Mouse (Mus musculus) ES-Bruce4 (cell line): ENCODE results near the gene Adssl1. TPM values are rescaled to one million over a fixed set of nuclear protein-coding genes. Genes with fewer than 3 reads are reported as not detected.

ENCODE experiments used
- H3K27ac ChIP-seq: 2 replicates; pipeline ENCODE4 v1.5.1; 2012; ENCODE audit warnings: low read length, inconsistent platforms; ENCODE audit not compliant: insufficient read depth
- H3K27me3 ChIP-seq: 2 replicates; pipeline ENCODE4 v1.6.1; 2012; ENCODE audit warnings: mild to moderate bottlenecking, low read length, inconsistent platforms; ENCODE audit not compliant: control insufficient read depth, poor library complexity, insufficient read depth, severe bottlenecking
- H3K36me3 ChIP-seq: 2 replicates; pipeline ENCODE4 v1.6.1; 2012; ENCODE audit warnings: inconsistent platforms, mild to moderate bottlenecking, low read length, moderate library complexity; ENCODE audit not compliant: control insufficient read depth, poor library complexity, insufficient read depth, severe bottlenecking
- H3K4me1 ChIP-seq: one replicate; pipeline ENCODE4 v1.8.1; 2011; ENCODE audit warnings: low read length; ENCODE audit not compliant: control insufficient read depth, insufficient read depth
- H3K4me3 ChIP-seq: 2 replicates; pipeline ENCODE4 v1.5.1; 2011; ENCODE audit warnings: low read depth, mild to moderate bottlenecking, low read length
- H3K9ac ChIP-seq: 2 replicates; pipeline ENCODE4 v1.6.1; 2012; ENCODE audit warnings: low read depth, mild to moderate bottlenecking, inconsistent platforms; ENCODE audit not compliant: poor library complexity, severe bottlenecking
- H3K9me3 ChIP-seq: replicated peaks from 2 replicates; pipeline ENCODE4 v1.6.1; 2012; ENCODE audit warnings: mild to moderate bottlenecking, low read length, inconsistent platforms; ENCODE audit not compliant: control insufficient read depth, poor library complexity, insufficient read depth, severe bottlenecking
- CTCF ChIP-seq: IDR thresholded peaks from one replicate; pipeline ENCODE4 v1.8.1; 2011; ENCODE audit warnings: low read depth, low read length
- EP300 ChIP-seq: IDR thresholded peaks from 2 replicates; pipeline ENCODE4 v1.6.1; 2011; ENCODE audit warnings: low read depth, low read length; ENCODE audit not compliant: insufficient read depth
- POLR2A ChIP-seq: IDR thresholded peaks from one replicate; pipeline ENCODE4 v1.8.1; 2011; ENCODE audit warnings: low read length; ENCODE audit not compliant: insufficient read depth
- polyA plus RNA-seq: library from polyadenylated mRNA; stranded (reverse); fragments of >200 nt; gene quantifications from 2 replicates; pipeline ENCODE4 v1.2.4, GENCODE M21; 2011; ENCODE audit warnings: low read depth; ENCODE audit not compliant: missing spikeins, insufficient read depth, insufficient read length

Gene Adssl1
- polyA plus RNA-seq, 1 experiment = 6.6 TPM

GRCm38 (mm10) chr12:112605766-112606165 is 14.1 kb upstream of the Adssl1 start:
- H3K9me3 ChIP-seq = no peaks in the 10 kb centered on the region
- no peak overlapping the region for H3K4me3 ChIP-seq
- TF ChIP-seq CTCF (peak; percentile 91), EP300 (no peak), POLR2A (no peak)
- H3K27ac ChIP-seq = no peak overlapping the region
- no peaks in the 10 kb centered on the region for H3K36me3 ChIP-seq
- no peak overlapping the region for H3K9ac ChIP-seq
- no peaks in the 10 kb centered on the region for H3K27me3 ChIP-seq
- no peaks in the 10 kb centered on the region for H3K4me1 ChIP-seq

- TF ChIP-seq POLR2A (no peak), EP300 (no peak), CTCF (no peak)
Observed at GRCm38 (mm10) chr12:112606998-112607397, 12.8 kb upstream of the Adssl1 start.

GRCm38 (mm10) chr12:112609031-112609430 is 10.8 kb upstream of the Adssl1 start:
- Histone ChIP-seq H3K36me3 (no peaks in the 10 kb centered on the region), H3K4me3 (no peak overlapping the region), H3K9ac (no peak overlapping the region), H3K27me3 (no peaks in the 10 kb centered on the region), H3K27ac (no peak overlapping the region), H3K9me3 (no peaks in the 10 kb centered on the region), H3K4me1 (no peaks in the 10 kb centered on the region)
- TF ChIP-seq POLR2A (no peak), CTCF (no peak), EP300 (no peak)

More at GRCm38 (mm10) chr12:112606998-112607397, 12.8 kb upstream of the Adssl1 start:
- Histone ChIP-seq H3K27ac (no peak overlapping the region), H3K27me3 (no peaks in the 10 kb centered on the region), H3K9ac (no peak overlapping the region), H3K9me3 (no peaks in the 10 kb centered on the region), H3K4me3 (no peak overlapping the region), H3K4me1 (no peaks in the 10 kb centered on the region), H3K36me3 (no peaks in the 10 kb centered on the region)

- H3K9me3 ChIP-seq = no peaks in the 10 kb centered on the region
- no peaks in the 10 kb centered on the region for H3K27me3 ChIP-seq
- no peak overlapping the region for H3K27ac ChIP-seq
- no peak overlapping the region for H3K9ac ChIP-seq
- no peak for TF ChIP-seq CTCF
- no peak for TF ChIP-seq POLR2A
- TF ChIP-seq EP300 = no peak
- H3K4me1 ChIP-seq = no peaks in the 10 kb centered on the region
- no peak overlapping the region for H3K4me3 ChIP-seq
- H3K36me3 ChIP-seq = no peaks in the 10 kb centered on the region
Observed at GRCm38 (mm10) chr12:112616668-112617067, 3.2 kb upstream of the Adssl1 start.

- H3K9ac ChIP-seq = no peak overlapping the region
- no peak overlapping the region for H3K4me3 ChIP-seq
- no peak overlapping the region for H3K27ac ChIP-seq
- TF ChIP-seq CTCF (no peak), POLR2A (no peak), EP300 (no peak)
- H3K36me3 ChIP-seq = no peaks in the 10 kb centered on the region
- H3K4me1 ChIP-seq = no peaks in the 10 kb centered on the region
- no peaks in the 10 kb centered on the region for H3K27me3 ChIP-seq
- H3K9me3 ChIP-seq = no peaks in the 10 kb centered on the region
Observed at GRCm38 (mm10) chr12:112617184-112617583, 2.7 kb upstream of the Adssl1 start.

GRCm38 (mm10) chr12:112617898-112618380 is 1.9 kb upstream of the Adssl1 start:
- Histone ChIP-seq H3K27me3 (no peaks in the 10 kb centered on the region), H3K9ac (no peak overlapping the region), H3K4me1 (no peaks in the 10 kb centered on the region), H3K36me3 (no peaks in the 10 kb centered on the region), H3K9me3 (no peaks in the 10 kb centered on the region), H3K27ac (no peak overlapping the region), H3K4me3 (no peak overlapping the region)
- TF ChIP-seq POLR2A = no peak
- TF ChIP-seq EP300 = peak; percentile 49; the same call in 1 of the 2 replicates
- peak; percentile 90 for TF ChIP-seq CTCF
